Mouse (Mus musculus) kidney, adult 2 months (tissue): ENCODE results near the gene Tigit.

ENCODE experiments used
- CTCF ChIP-seq: fragments of 200-500 bp; conservative IDR thresholded peaks from 2 replicates; pipeline ENCODE4 v1.5.1; 2011; ENCODE audit warnings: low read depth, mild to moderate bottlenecking, control low read depth, low read length, moderate library complexity, mixed read lengths; ENCODE audit not compliant: insufficient read depth, insufficient read length
- POLR2A ChIP-seq: fragments of 200-500 bp; IDR thresholded peaks from one replicate; pipeline ENCODE4 v1.6.1; 2011; ENCODE audit warnings: low read depth, low read length, control low read depth

DNA sequence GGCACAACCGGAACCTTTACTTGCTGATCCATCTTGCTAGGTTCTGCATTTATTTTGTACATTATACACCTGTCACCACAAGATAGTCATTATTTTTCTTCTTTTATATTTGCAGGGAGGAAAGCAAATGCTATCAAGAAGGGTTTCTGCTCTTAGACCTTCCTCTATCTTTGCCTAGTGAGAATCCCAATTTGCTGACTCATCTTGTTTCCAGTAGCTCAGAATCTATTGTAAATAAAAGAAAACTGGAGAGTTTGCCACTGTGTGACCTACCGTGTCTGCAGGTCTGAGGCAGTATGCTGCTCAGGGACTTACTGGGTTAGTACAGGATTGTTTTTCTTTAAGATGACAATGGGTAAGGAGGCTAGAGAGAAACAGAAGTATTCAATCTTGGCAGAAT, 24.0 kb upstream of the Tigit start:
- no peak for TF ChIP-seq POLR2A
- TF ChIP-seq CTCF, result no peak
